Mouse (Mus musculus) forebrain, embryonic 14.5 days (tissue): Measurements from ENCODE around the gene Vav3. TPM values are rescaled to one million over a fixed set of nuclear protein-coding genes. Genes with fewer than 3 reads are reported as not detected.

Source experiments
- ATAC-seq: fragments of 200-750 bp; cut with Nextera tagmentation; 2 replicates; pipeline ENCODE4 v1.8.0; 2017; ENCODE audit warnings: mild to moderate bottlenecking, moderate library complexity
- DNase-seq: peaks from one replicate; pipeline ENCODE4 v3.0.0-alpha.2; 2015; ENCODE audit warnings: low spot score
- H3K27ac ChIP-seq: fragments of 300-500 bp; sonication (generic); 2 replicates; pipeline ENCODE4 v1.5.1; 2014; ENCODE audit warnings: low read depth, mild to moderate bottlenecking, control low read depth, low read length, moderate library complexity
- H3K27me3 ChIP-seq: fragments of 300-500 bp; sonication (generic); replicated peaks from 2 replicates; pipeline ENCODE4 v1.6.1; 2014; ENCODE audit warnings: low read length, control low read depth, mixed read lengths; ENCODE audit not compliant: control insufficient read depth, insufficient read depth
- H3K36me3 ChIP-seq: fragments of 300-500 bp; sonication (generic); 2 replicates; pipeline ENCODE4 v1.6.1; 2014; ENCODE audit warnings: low read length, control low read depth; ENCODE audit not compliant: control insufficient read depth, insufficient read depth
- H3K4me1 ChIP-seq: fragments of 300-500 bp; sonication (generic); 2 replicates; pipeline ENCODE4 v1.6.1; 2014; ENCODE audit warnings: antibody characterized with exemption, low read length, control low read depth; ENCODE audit not compliant: control insufficient read depth, insufficient read depth
- H3K4me2 ChIP-seq: fragments of 300-500 bp; sonication (generic); 2 replicates; pipeline ENCODE4 v1.6.1; 2014; ENCODE audit warnings: mild to moderate bottlenecking, control low read depth, low read length
- H3K4me3 ChIP-seq: fragments of 300-500 bp; sonication (generic); 2 replicates; pipeline ENCODE4 v1.5.1; 2014; ENCODE audit warnings: low read depth, low read length, control low read depth
- H3K9ac ChIP-seq: fragments of 300-500 bp; sonication (generic); 2 replicates; pipeline ENCODE4 v1.6.1; 2014; ENCODE audit warnings: mild to moderate bottlenecking, low read length, control low read depth, moderate library complexity
- H3K9me3 ChIP-seq: fragments of 300-500 bp; sonication (generic); replicated peaks from 2 replicates; pipeline ENCODE4 v1.6.1; 2016; ENCODE audit warnings: low read length, control low read depth, mixed read lengths; ENCODE audit not compliant: control insufficient read depth
- WGBS: fragments of 180-500 bp; shearing (Covaris S2); extraction: QIAGEN DNeasy Blood & Tissue Kit; methylation state at CpG from one replicate; pipeline ENCODE4 v1.1.7; 2014; 5-methylcytosine and 5-hydroxymethylcytosine counted together
- polyA plus RNA-seq: library from polyadenylated mRNA; unstranded; fragments of >200 nt; fragmentation: Nextera tagmentation; extraction: Ambion mirVana; gene quantifications from 2 replicates; pipeline ENCODE4 v1.2.1, GENCODE M21; 2014

The Vav3 gene
- polyA plus RNA-seq, 1 experiment from 2014 or later, result 7.5 TPM

DNA sequence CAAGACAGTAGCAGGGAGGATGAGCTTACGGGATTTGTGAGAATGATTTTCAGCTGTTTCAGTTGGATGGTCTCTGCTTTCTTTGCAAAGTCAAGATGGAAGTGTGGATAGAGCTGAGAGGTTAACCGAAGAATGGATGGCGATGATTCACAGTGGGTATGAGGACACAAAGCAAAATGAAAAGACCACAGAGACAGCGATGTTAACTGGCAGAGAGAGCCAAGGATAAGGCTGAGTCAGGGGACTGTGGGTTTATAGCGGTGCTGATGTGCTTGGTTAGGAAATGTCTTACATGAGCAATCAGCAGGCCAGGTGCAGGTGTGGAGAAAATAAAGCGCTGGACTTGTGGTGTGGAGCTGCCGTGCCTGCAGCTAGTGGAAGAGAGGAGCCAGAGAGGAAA is 371.3 kb downstream of the Vav3 start:
- Histone ChIP-seq H3K36me3 (no peaks in the 10 kb centered on the region), H3K4me3 (no peak overlapping the region), H3K4me1 (no peaks in the 10 kb centered on the region), H3K27ac (no peak overlapping the region), H3K4me2 (no peak overlapping the region), H3K27me3 (no peaks in the 10 kb centered on the region), H3K9me3 (no peaks in the 10 kb centered on the region), H3K9ac (no peak overlapping the region)
- DNase-seq (no peak), ATAC-seq (no peak)
- WGBS, result 93% methylated on average over 7 of the region's 7 CpGs

GRCm38 (mm10) chr3:109714476-109714875 is 374.0 kb downstream of the Vav3 start:
- Histone ChIP-seq H3K4me3 (no peak overlapping the region), H3K27me3 (no peaks in the 10 kb centered on the region), H3K36me3 (no peaks in the 10 kb centered on the region), H3K9me3 (no peaks in the 10 kb centered on the region), H3K27ac (no peak overlapping the region), H3K4me2 (no peak overlapping the region), H3K4me1 (no peaks in the 10 kb centered on the region), H3K9ac (no peak overlapping the region)
- ATAC-seq (no peak), DNase-seq (no peak)

- Histone ChIP-seq H3K36me3 (no peaks in the 10 kb centered on the region), H3K27me3 (no peaks in the 10 kb centered on the region), H3K4me1 (no peaks in the 10 kb centered on the region), H3K27ac (no peak overlapping the region), H3K4me3 (no peak overlapping the region), H3K9ac (no peak overlapping the region), H3K9me3 (no peaks in the 10 kb centered on the region), H3K4me2 (no peak overlapping the region)
- 87% methylated on average over 3 of the region's 3 CpGs for WGBS
- ATAC-seq, result no peak
- no peak for DNase-seq
These were observed 381.3 kb downstream of the Vav3 start for GRCm38 (mm10) chr3:109721753-109722152.

- DNase-seq, result no peak
- no peak for ATAC-seq
- Histone ChIP-seq H3K36me3 (no peaks in the 10 kb centered on the region), H3K9me3 (no peaks in the 10 kb centered on the region), H3K9ac (no peak overlapping the region), H3K4me1 (peaks cover 10% of the 10 kb centered on the region), H3K27me3 (no peaks in the 10 kb centered on the region), H3K4me3 (no peak overlapping the region), H3K4me2 (no peak overlapping the region), H3K27ac (no peak overlapping the region)
- 77% methylated on average over 1 of the region's 1 CpGs for WGBS
These were observed 386.3 kb downstream of the Vav3 start for GRCm38 (mm10) chr3:109726776-109727175.

- peak overlapping the region; percentile 14; the same call in 1 of the 2 replicates for H3K4me2 ChIP-seq
- no peak overlapping the region for H3K4me3 ChIP-seq
- WGBS, result 10% methylated on average over 5 of the region's 5 CpGs
- peaks cover 27% of the 10 kb centered on the region for H3K4me1 ChIP-seq
- H3K36me3 ChIP-seq, result no peaks in the 10 kb centered on the region
- H3K27ac ChIP-seq, result peak overlapping the region; percentile 80
- peak; percentile 94 for DNase-seq
- no peak overlapping the region for H3K9ac ChIP-seq
- H3K27me3 ChIP-seq, result no peaks in the 10 kb centered on the region
- no peaks in the 10 kb centered on the region for H3K9me3 ChIP-seq
- ATAC-seq, result peak; percentile 84
These were observed 391.3 kb downstream of the Vav3 start for GRCm38 (mm10) chr3:109731592-109732230.

GRCm38 (mm10) chr3:109732327-109733182 is 392.1 kb downstream of the Vav3 start:
- ATAC-seq, result peak; percentile 90
- H3K4me1 ChIP-seq, result peaks cover 27% of the 10 kb centered on the region
- no peak overlapping the region for H3K4me3 ChIP-seq
- H3K27me3 ChIP-seq, result no peaks in the 10 kb centered on the region
- no peaks in the 10 kb centered on the region for H3K36me3 ChIP-seq
- 22% methylated on average over 10 of the region's 10 CpGs for WGBS
- peak overlapping the region; percentile 80 for H3K27ac ChIP-seq
- peak overlapping the region; percentile 14; the same call in 1 of the 2 replicates for H3K4me2 ChIP-seq
- DNase-seq, result peak; percentile 88
- H3K9me3 ChIP-seq, result no peaks in the 10 kb centered on the region
- no peak overlapping the region for H3K9ac ChIP-seq

Other genes with a start within 250 kb of the Vav3 start
- 4.7 and 5.0 TPM in 2 replicates for gene Slc25a24, start 217.5 kb upstream of the Vav3 start, polyA plus RNA-seq